Mouse (Mus musculus): ENCODE results near the gene G6pdx. TPM values are rescaled to one million over a fixed set of nuclear protein-coding genes. Genes with fewer than 3 reads are reported as not detected.
A peak's percentile ranks its signal among the peaks of the same experiment; 100 is the strongest.

The G6pdx gene
- 2.0 and 2.2 TPM in 2 replicates for polyA plus RNA-seq (2012)

DNA sequence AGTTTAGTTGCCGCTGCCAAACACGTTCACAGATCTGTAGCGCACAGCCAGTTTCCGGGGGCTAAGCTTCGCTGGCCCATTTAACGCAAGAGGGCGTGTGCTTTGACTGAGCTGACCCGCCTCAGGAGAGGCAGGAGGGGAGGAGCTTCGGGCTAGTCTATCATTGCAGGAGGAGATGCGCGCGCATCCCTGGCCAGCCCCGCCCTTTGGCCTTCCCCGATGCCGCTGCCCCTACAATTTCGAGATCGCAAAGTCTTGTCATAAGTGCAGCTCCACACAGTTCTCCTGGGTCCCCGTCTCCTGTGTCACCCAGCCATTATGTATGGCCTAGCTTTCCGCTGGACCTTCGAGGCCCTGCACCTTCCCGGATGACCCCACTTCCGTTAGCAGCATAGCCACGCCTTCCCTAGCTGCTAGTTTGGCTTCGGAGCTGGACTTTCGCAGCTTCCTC is at the start of gene G6pdx:
G6pdx (minus strand) TSS at position 369 of the 451 bp plus-strand sequence.
- peaks cover 52% of the 10 kb centered on the region for H3K4me1 ChIP-seq (ENCODE audit: control insufficient read depth)
- TF ChIP-seq TAL1 (IDR thresholded peaks at IDR 0.05; ENCODE audit: low read length): no peak
- TF ChIP-seq GATA1 (IDR thresholded peaks at IDR 0.05; ENCODE audit: low read length): no peak
- peak within 1 kb of the TSS; percentile 83 for H3K4me3 ChIP-seq (replicated peaks)
- H3K27me3 ChIP-seq (ENCODE audit: control insufficient read depth): no peaks in the 10 kb centered on the region; the same call in 1 of the 2 replicates
- peaks cover 71% of the 10 kb centered on the region for H3K36me3 ChIP-seq (ENCODE audit: control insufficient read depth)
- H3K9me3 ChIP-seq (ENCODE audit: control insufficient read depth, low read length): peaks cover 7% of the 10 kb centered on the region

GRCm38 (mm10) chrX:74452773-74453172 is 23.8 kb upstream of the G6pdx start:
- TF ChIP-seq GATA1 (IDR thresholded peaks at IDR 0.05; ENCODE audit: low read length) (no peak), TAL1 (IDR thresholded peaks at IDR 0.05; ENCODE audit: low read length) (no peak)
- H3K36me3 ChIP-seq (ENCODE audit: control insufficient read depth): peaks cover 34% of the 10 kb centered on the region
- H3K9me3 ChIP-seq (ENCODE audit: control insufficient read depth, low read length): no peaks in the 10 kb centered on the region
- H3K4me3 ChIP-seq (replicated peaks): no peak overlapping the region
- no peaks in the 10 kb centered on the region for H3K27me3 ChIP-seq (ENCODE audit: control insufficient read depth)
- no peaks in the 10 kb centered on the region for H3K4me1 ChIP-seq (ENCODE audit: control insufficient read depth)

DNA sequence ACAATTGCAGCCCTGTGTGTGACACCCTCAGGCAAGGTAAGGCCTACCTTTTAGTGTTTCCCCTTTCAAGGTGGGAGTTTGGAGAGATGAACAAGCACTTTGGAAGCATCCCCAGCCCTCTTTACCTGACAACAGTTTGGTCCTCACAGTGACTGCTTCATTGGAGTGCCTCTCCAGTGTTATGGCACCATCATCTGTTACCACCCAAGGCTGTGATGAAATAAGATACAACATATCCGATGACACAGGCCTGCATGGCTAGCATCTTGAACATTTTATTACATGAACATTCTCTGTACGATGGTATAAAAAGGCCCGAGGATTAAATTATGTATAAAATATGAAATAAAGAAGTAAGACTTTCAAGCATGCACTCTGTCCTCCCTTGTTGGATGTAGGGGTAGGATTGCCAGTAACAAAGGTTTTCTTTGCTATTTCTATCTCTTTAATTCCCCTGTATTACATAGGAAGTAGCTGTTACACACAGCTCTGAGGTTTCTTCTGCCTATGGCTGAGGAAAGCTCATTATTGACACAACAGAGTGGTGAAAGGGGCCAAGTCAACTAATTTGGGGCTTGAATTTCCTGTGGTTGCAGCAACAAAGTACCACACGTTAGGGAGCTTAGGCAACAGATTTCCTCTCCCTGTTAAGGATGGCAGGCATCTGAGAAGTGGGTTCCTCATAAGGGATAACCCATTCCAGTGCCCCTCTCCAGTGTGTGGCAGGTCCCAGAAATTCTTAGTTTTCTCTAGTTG is 22.3 kb upstream of the G6pdx start:
- no peaks in the 10 kb centered on the region for H3K27me3 ChIP-seq (ENCODE audit: control insufficient read depth)
- no peak overlapping the region for H3K4me3 ChIP-seq (replicated peaks)
- H3K9me3 ChIP-seq (ENCODE audit: control insufficient read depth, low read length): no peaks in the 10 kb centered on the region
- H3K4me1 ChIP-seq (ENCODE audit: control insufficient read depth): no peaks in the 10 kb centered on the region
- peaks cover 48% of the 10 kb centered on the region for H3K36me3 ChIP-seq (ENCODE audit: control insufficient read depth)
- no peak for TF ChIP-seq GATA1 (IDR thresholded peaks at IDR 0.05; ENCODE audit: low read length)
- no peak for TF ChIP-seq TAL1 (IDR thresholded peaks at IDR 0.05; ENCODE audit: low read length)

DNA sequence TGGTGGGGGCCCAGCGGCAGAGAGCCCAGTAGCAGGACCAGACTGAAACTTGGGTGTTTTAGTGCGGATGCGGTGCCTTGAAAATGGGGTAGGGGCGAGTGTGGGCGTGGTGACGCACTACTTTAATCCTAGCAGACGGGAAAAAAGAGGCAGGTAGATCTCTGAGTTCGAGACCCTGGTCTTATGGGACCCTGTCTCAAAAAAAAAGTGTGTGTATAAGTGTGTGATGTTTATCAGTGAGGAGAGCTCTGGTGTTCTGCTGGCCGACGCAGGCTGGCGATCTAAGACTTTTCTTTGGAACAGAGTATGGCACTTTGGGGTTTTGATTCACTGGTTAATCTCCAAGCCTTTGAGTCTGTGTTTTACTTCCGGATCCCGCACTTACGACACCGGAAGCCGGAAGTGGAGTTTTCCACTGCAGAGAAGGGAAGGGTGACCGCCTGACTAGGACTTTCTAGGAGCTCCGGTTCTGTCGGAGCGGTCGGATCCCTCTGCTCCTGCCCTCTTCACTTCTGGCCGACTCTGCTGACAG is 362 bp upstream of the G6pdx start:
- TF ChIP-seq TAL1 (IDR thresholded peaks at IDR 0.05; ENCODE audit: low read length) (no peak), GATA1 (IDR thresholded peaks at IDR 0.05; ENCODE audit: low read length) (no peak)
- H3K4me3 ChIP-seq (replicated peaks): peak overlapping the region; percentile 83
- peaks cover 71% of the 10 kb centered on the region for H3K36me3 ChIP-seq (ENCODE audit: control insufficient read depth)
- peaks cover 51% of the 10 kb centered on the region for H3K4me1 ChIP-seq (ENCODE audit: control insufficient read depth)
- H3K9me3 ChIP-seq (ENCODE audit: control insufficient read depth, low read length): peaks cover 7% of the 10 kb centered on the region
- no peaks in the 10 kb centered on the region; the same call in none of the 2 replicates for H3K27me3 ChIP-seq (ENCODE audit: control insufficient read depth)

DNA sequence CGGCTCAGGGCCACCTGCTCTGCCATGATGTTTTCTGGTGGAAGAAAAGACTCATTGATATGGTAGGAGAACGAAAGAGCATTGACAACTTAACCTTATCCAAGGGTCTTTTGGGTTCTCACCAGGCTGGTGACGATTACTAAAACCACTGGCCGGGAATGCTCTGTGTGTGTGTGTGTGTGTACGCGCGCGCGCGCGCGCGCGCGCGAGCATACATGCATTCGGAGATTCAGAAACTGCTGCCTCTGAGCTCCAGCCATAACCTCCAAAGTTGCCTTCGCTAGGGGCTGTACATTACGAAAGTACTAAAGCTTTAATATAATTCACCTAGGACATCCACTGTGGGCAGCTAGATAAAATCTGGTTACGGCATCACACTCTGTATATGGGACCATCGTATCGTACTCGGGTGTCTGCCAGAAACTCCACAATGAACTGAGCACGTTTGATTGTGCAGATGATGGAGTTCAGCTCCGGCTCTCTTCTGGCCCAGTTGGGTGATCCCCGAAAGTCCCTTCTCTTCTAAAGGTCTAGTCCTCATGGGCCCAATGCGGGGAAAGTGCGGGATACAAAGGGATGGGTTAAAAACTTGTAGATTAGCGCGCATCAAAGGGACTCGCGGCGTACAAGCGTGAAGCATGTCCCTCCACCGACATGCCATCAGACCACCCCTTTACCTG is 708 bp downstream of the G6pdx start:
- H3K4me1 ChIP-seq (ENCODE audit: control insufficient read depth): peaks cover 57% of the 10 kb centered on the region
- H3K9me3 ChIP-seq (ENCODE audit: control insufficient read depth, low read length): peaks cover 7% of the 10 kb centered on the region

GRCm38 (mm10) chrX:74427116-74427515 is 1.9 kb downstream of the G6pdx start:
- H3K36me3 ChIP-seq (ENCODE audit: control insufficient read depth): peaks cover 66% of the 10 kb centered on the region
- H3K4me3 ChIP-seq (replicated peaks): peak overlapping the region; percentile 83
- peaks cover 57% of the 10 kb centered on the region for H3K4me1 ChIP-seq (ENCODE audit: control insufficient read depth)
- peaks cover 7% of the 10 kb centered on the region for H3K9me3 ChIP-seq (ENCODE audit: control insufficient read depth, low read length)
- no peak for TF ChIP-seq GATA1 (IDR thresholded peaks at IDR 0.05; ENCODE audit: low read length)
- no peak for TF ChIP-seq TAL1 (IDR thresholded peaks at IDR 0.05; ENCODE audit: low read length)
- H3K27me3 ChIP-seq (ENCODE audit: control insufficient read depth): no peaks in the 10 kb centered on the region; the same call in 1 of the 2 replicates

More for the DNA sequence above, 708 bp downstream of the G6pdx start:
- Histone ChIP-seq H3K27me3 (ENCODE audit: control insufficient read depth) (no peaks in the 10 kb centered on the region; the same call in 1 of the 2 replicates), H3K36me3 (ENCODE audit: control insufficient read depth) (peaks cover 71% of the 10 kb centered on the region), H3K4me3 (replicated peaks) (peak overlapping the region; percentile 83)
- TF ChIP-seq GATA1 (IDR thresholded peaks at IDR 0.05; ENCODE audit: low read length): no peak
- TF ChIP-seq TAL1 (IDR thresholded peaks at IDR 0.05; ENCODE audit: low read length): no peak

- peak overlapping the region; percentile 83 for H3K4me3 ChIP-seq (replicated peaks)
- no peaks in the 10 kb centered on the region; the same call in 1 of the 2 replicates for H3K27me3 ChIP-seq (ENCODE audit: control insufficient read depth)
- H3K4me1 ChIP-seq (ENCODE audit: control insufficient read depth): peaks cover 57% of the 10 kb centered on the region
- H3K36me3 ChIP-seq (ENCODE audit: control insufficient read depth): peaks cover 58% of the 10 kb centered on the region
- TF ChIP-seq TAL1 (IDR thresholded peaks at IDR 0.05; ENCODE audit: low read length) (no peak), GATA1 (IDR thresholded peaks at IDR 0.05; ENCODE audit: low read length) (no peak)
- H3K9me3 ChIP-seq (ENCODE audit: control insufficient read depth, low read length): peaks cover 7% of the 10 kb centered on the region
Observed at GRCm38 (mm10) chrX:74426256-74426655, 2.7 kb downstream of the G6pdx start.

DNA sequence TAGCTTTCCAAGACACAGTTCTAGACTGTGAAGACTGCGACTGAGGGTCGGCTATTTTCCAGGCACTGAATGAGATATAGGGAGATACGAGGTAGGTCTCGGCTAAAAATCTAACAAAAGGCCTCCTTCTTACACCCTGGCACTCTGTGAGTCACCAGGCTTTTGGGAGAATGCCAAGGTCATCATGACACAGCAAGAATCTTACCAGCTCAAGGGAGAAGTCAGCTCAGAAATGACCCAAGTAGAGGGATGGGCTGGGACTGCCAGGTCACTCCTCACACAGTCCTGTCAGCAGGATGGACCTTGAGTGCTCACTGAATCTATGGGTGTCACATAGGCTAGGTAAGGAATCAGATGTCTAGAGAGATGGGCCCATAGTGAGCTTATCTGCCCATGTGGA is 3.8 kb downstream of the G6pdx start:
- Histone ChIP-seq H3K9me3 (ENCODE audit: control insufficient read depth, low read length) (peaks cover 7% of the 10 kb centered on the region), H3K27me3 (ENCODE audit: control insufficient read depth) (no peaks in the 10 kb centered on the region; the same call in 1 of the 2 replicates), H3K4me3 (replicated peaks) (peak overlapping the region; percentile 83), H3K4me1 (ENCODE audit: control insufficient read depth) (peaks cover 50% of the 10 kb centered on the region), H3K36me3 (ENCODE audit: control insufficient read depth) (peaks cover 56% of the 10 kb centered on the region)
- TF ChIP-seq GATA1 (IDR thresholded peaks at IDR 0.05; ENCODE audit: low read length) (no peak), TAL1 (IDR thresholded peaks at IDR 0.05; ENCODE audit: low read length) (no peak)

DNA sequence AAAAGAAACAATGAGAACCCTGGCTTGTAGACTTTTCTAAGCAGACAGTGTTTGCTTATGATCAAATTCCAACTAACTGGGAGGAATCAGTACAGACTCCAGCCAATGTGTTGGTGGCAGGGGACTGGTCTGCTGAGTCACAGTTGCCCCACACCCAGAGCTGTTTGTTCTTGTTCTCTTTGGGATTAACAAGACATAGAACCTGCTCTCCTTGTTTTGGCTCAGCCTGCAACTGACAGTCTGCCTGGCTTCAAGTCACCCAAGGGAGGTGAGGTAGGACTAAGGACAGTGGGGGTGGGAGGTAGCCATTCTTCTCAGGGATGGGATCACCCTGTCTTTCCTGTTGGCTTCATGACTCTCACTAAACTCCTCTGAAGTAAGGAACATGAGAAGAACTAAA is 4.6 kb downstream of the G6pdx start:
- Histone ChIP-seq H3K4me3 (replicated peaks) (peak overlapping the region; percentile 83), H3K36me3 (ENCODE audit: control insufficient read depth) (peaks cover 56% of the 10 kb centered on the region), H3K4me1 (ENCODE audit: control insufficient read depth) (peaks cover 46% of the 10 kb centered on the region), H3K27me3 (ENCODE audit: control insufficient read depth) (no peaks in the 10 kb centered on the region; the same call in 1 of the 2 replicates), H3K9me3 (ENCODE audit: control insufficient read depth, low read length) (peaks cover 7% of the 10 kb centered on the region)
- TF ChIP-seq GATA1 (IDR thresholded peaks at IDR 0.05; ENCODE audit: low read length) (no peak), TAL1 (IDR thresholded peaks at IDR 0.05; ENCODE audit: low read length) (no peak)

All from erythroblast, embryonic 14.5 days (primary cell).